Mouse (Mus musculus): ENCODE data around the gene Myo18a.

- TF ChIP-seq CTCF (IDR thresholded peaks at IDR 0.05; ENCODE audit: low read depth) (no peak), EP300 (IDR thresholded peaks at IDR 0.05; ENCODE audit: low read depth) (no peak)
Observed at GRCm38 (mm10) chr11:77770346-77770745, 7.3 kb downstream of the Myo18a start.

All from heart, postnatal 0 days (tissue).